Mouse (Mus musculus): ENCODE data around the gene Pak4.

DNA sequence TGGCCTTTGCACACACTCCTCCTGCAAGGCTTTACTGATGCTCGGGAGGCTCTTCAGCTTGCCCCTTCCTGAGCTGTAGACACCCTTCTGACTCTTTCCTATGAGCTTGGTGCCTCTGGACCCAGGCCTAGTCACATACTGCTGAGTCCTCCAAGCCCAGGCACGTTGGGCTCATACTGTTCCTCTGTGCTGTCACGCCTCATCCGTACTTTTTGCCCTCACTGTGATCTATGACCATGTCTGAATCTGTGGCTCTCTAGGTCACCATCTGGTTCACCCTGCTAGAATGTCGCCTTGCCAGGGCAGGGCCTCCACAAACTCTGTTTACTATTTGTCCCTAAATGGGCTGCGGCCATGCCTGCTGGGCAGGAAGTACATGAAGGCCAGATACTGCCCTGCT lies 44.9 kb downstream of the Pak4 start:
- TF ChIP-seq POLR2A (IDR thresholded peaks at IDR 0.05; ENCODE audit: borderline replicate concordance, low read depth, low read length): no peak
- no peak for TF ChIP-seq CTCF (IDR thresholded peaks at IDR 0.05; ENCODE audit: low read depth, low read length)

Measured in bone marrow macrophage, adult 2 months (primary cell).